Mouse (Mus musculus) forebrain, embryonic 11.5 days (tissue): ENCODE measurements at regions not wholly inside any gene's neighbourhood (a gene's known extent, or its start where the extent isn't known, plus 50 kb on each side); places are given as distances from the start of the nearest gene placed in this dataset.

ENCODE experiments used
- ATAC-seq: fragments of 200-750 bp; cut with Nextera tagmentation; replicated peaks from 2 replicates; pipeline ENCODE4 v1.8.0; 2017; ENCODE audit warnings: moderate TSS enrichment; ENCODE audit not compliant: low FRiP score
- DNase-seq: peaks from one replicate; pipeline ENCODE4 v3.0.0-alpha.2; 2017; ENCODE audit warnings: low spot score
- H3K27ac ChIP-seq: fragments of 300-500 bp; sonication (generic); 2 replicates; pipeline ENCODE4 v1.5.1; 2014; ENCODE audit warnings: low read depth, low read length
- H3K27me3 ChIP-seq: fragments of 300-500 bp; sonication (generic); 2 replicates; pipeline ENCODE4 v1.6.1; 2014; ENCODE audit warnings: mild to moderate bottlenecking, low read length, mixed read lengths; ENCODE audit not compliant: control insufficient read depth, insufficient read depth
- H3K36me3 ChIP-seq: fragments of 300-500 bp; sonication (generic); 2 replicates; pipeline ENCODE4 v1.6.1; 2014; ENCODE audit warnings: mild to moderate bottlenecking, low read length, moderate library complexity, mixed read lengths; ENCODE audit not compliant: control insufficient read depth, insufficient read depth
- H3K4me1 ChIP-seq: fragments of 300-500 bp; sonication (generic); replicated peaks from 2 replicates; pipeline ENCODE4 v1.6.1; 2014; ENCODE audit warnings: low read length, mixed read lengths; ENCODE audit not compliant: control insufficient read depth, insufficient read depth
- H3K4me2 ChIP-seq: fragments of 300-500 bp; sonication (generic); 2 replicates; pipeline ENCODE4 v1.6.1; 2014; ENCODE audit warnings: low read depth, mild to moderate bottlenecking, low read length, moderate library complexity, mixed read lengths; ENCODE audit not compliant: severe bottlenecking
- H3K4me3 ChIP-seq: fragments of 300-500 bp; sonication (generic); 2 replicates; pipeline ENCODE4 v1.5.1; 2014; ENCODE audit warnings: low read depth, low read length
- H3K9ac ChIP-seq: fragments of 300-500 bp; sonication (generic); 2 replicates; pipeline ENCODE4 v1.6.1; 2014; ENCODE audit warnings: low read length
- H3K9me3 ChIP-seq: fragments of 300-500 bp; sonication (generic); 2 replicates; pipeline ENCODE4 v1.6.1; 2016; ENCODE audit warnings: low read length, mixed read lengths; ENCODE audit not compliant: control insufficient read depth
- WGBS: fragments of 180-500 bp; shearing (Covaris S2); extraction: QIAGEN DNeasy Blood & Tissue Kit; methylation state at CpG from one replicate; pipeline ENCODE4 v1.1.7; 2014; 5-methylcytosine and 5-hydroxymethylcytosine counted together

DNA sequence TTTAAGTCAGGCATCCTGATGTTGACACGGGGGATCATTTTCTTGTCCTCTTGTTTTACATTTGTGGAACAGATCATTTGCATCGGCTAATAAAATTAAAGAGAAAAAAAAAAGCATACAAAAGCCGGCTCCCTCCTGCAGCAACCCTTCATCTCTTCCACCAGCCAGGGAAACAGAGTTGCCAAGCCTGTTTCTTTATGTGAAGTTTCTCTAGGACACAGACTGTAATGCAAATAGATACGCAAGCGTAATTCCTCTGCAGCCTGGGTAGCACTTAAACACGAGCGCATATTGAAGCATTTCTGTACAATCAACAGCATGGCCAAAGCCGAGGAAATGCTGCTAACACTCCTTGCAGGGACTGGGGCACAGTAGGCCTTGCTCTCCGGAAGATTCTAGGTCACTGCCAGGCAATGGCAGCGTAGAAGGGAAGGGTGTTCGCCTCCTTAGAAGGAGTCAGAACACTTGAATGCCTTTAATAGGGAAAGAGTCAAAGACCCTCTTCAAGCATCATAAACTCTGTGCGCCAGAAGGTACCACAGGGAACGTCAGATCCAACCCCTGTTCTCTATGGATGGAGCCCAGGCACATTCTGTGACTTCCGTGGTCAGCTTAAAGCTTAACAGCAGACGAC lies 425.3 kb upstream of the Smim15 start:
- Histone ChIP-seq H3K4me2 (no peak overlapping the region), H3K9me3 (no peaks in the 10 kb centered on the region), H3K27me3 (no peaks in the 10 kb centered on the region), H3K27ac (no peak overlapping the region), H3K36me3 (no peaks in the 10 kb centered on the region), H3K4me3 (no peak overlapping the region), H3K9ac (no peak overlapping the region), H3K4me1 (peaks cover 19% of the 10 kb centered on the region)
- WGBS, result 36% methylated on average over 15 of the region's 15 CpGs
- DNase-seq (no peak), ATAC-seq (peak; percentile 38; the same call in 1 of the 2 replicates)

DNA sequence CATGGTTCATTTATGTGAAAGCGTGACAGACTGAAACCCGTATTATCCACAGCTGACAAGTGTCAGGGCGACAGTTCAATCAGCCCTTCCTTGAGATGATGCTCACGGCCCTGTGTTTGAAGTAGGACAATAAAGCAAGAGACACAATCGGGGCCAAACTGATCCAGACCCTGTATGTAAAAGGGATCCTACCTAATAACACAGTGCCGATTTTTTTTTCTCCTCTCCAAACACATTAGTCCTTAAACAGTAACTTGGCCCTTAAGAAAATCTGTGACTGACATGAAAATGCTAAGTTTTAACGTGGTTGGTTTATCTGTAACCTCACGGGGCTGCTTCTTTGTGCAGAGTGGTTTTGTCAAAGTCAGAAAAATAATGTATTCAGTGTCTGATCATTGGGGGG lies 425.9 kb upstream of the Smim15 start:
- ATAC-seq, result no peak

DNA sequence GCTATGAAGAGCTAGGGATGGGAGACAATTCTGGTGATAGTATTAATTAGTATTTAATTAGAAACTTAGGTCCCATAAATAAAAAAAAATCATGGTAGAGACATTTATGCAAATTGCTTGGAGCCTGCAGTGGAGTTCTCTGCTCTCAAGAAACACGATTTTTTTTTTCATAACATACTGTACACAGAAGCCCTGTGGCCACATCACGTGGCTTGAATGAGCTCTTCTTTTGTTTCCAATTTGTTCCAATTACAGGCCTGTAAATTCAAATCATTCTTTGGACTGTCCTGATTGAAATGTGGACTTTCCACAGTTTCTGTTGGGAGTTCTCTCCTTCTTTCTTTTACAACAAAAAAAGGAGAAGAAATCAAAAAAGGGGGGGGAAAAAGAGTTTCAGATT lies 426.7 kb upstream of the Smim15 start:
- no peaks in the 10 kb centered on the region for H3K27me3 ChIP-seq
- H3K4me1 ChIP-seq, result peaks cover 19% of the 10 kb centered on the region
- no peak overlapping the region for H3K4me3 ChIP-seq
- H3K27ac ChIP-seq, result no peak overlapping the region
- no peak for DNase-seq
- ATAC-seq, result no peak; the same call in 1 of the 2 replicates
- no peak overlapping the region for H3K4me2 ChIP-seq
- H3K9ac ChIP-seq, result no peak overlapping the region
- no peaks in the 10 kb centered on the region for H3K36me3 ChIP-seq
- H3K9me3 ChIP-seq, result no peaks in the 10 kb centered on the region
- WGBS, result 48% methylated on average over 2 of the region's 2 CpGs

More for the DNA sequence above, 425.9 kb upstream of the Smim15 start:
- Histone ChIP-seq H3K9me3 (no peaks in the 10 kb centered on the region), H3K4me1 (peaks cover 19% of the 10 kb centered on the region), H3K27ac (no peak overlapping the region), H3K36me3 (no peaks in the 10 kb centered on the region), H3K4me2 (no peak overlapping the region), H3K27me3 (no peaks in the 10 kb centered on the region), H3K9ac (no peak overlapping the region), H3K4me3 (no peak overlapping the region)
- no peak for DNase-seq
- WGBS, result 22% methylated on average over 8 of the region's 8 CpGs

DNA sequence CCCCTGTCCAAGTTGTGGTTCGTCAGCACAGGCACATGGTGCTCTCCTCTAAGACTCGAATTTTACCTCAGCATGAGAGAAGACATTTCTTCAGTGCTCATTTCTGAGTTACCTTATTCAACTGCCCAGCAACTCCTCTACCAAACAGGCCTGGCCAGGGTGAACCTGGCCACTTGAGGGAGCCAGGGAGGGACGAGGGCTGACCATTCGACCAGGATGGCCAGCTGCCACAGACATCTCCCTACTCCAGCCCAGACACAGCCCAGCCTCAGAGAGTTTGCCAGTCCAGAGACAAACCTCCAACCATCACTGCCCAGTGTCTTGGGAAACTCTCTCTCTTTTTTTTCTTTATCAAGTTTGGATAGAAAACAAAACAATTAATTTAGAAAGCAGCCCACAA lies 427.5 kb upstream of the Smim15 start:
- Histone ChIP-seq H3K9me3 (no peaks in the 10 kb centered on the region), H3K27ac (no peak overlapping the region), H3K4me3 (no peak overlapping the region), H3K4me1 (peaks cover 19% of the 10 kb centered on the region), H3K9ac (no peak overlapping the region), H3K4me2 (no peak overlapping the region), H3K27me3 (no peaks in the 10 kb centered on the region), H3K36me3 (no peaks in the 10 kb centered on the region)
- ATAC-seq (no peak), DNase-seq (peak; percentile 39)
- 77% methylated on average over 4 of the region's 4 CpGs for WGBS

DNA sequence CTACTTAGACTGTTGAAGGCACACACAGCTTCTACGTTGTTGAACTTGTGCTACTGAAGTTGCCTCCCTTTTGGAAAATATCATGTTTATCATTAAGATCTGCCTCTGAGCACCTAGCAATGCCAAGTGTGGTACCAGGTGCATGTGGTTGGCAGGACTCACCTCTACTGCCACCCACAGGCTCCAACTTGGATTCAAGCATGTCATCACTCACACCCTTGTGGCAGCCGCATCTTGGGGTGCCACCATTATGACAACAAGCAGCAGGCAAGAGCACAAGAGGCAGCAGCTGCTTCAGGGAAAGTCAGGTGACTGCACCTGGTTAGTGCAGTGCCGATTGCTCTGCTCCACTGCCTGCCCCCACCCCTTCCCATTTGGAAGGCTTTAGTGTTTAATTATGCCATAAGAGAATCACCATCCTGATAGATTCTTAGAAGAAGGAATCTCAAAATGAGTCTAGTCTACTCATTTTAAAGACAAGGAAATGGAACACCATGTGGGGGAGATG lies 435.2 kb upstream of the Smim15 start:
- Histone ChIP-seq H3K4me2 (no peak overlapping the region), H3K4me1 (no peaks in the 10 kb centered on the region), H3K9me3 (no peaks in the 10 kb centered on the region), H3K36me3 (no peaks in the 10 kb centered on the region), H3K27ac (no peak overlapping the region), H3K9ac (no peak overlapping the region), H3K4me3 (no peak overlapping the region), H3K27me3 (no peaks in the 10 kb centered on the region)
- ATAC-seq, result no peak
- WGBS, result 81% methylated on average over 3 of the region's 3 CpGs
- no peak for DNase-seq

DNA sequence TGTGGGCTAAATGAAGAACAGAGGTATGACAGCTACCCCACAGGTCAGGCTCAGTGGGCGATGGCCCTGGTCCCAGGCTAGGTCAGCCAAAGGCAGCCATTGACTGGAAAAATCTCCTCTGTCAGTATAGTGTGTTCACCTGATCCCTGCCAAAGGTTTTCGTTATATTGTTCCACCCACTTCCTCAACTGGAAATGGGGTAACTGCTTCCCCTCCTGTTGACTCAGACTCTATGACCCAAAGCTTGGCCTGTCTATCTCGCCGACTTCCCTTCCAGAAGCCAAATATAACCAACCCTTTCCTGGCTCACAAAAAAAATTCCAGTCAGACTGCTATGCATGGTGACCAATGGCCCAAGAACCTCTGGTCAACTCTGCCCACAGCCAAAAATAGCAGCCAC lies 437.0 kb upstream of the Smim15 start:
- Histone ChIP-seq H3K4me2 (no peak overlapping the region), H3K9ac (no peak overlapping the region), H3K36me3 (no peaks in the 10 kb centered on the region), H3K4me1 (no peaks in the 10 kb centered on the region), H3K27ac (no peak overlapping the region), H3K27me3 (no peaks in the 10 kb centered on the region), H3K9me3 (no peaks in the 10 kb centered on the region), H3K4me3 (no peak overlapping the region)
- DNase-seq (no peak), ATAC-seq (no peak)
- WGBS, result 85% methylated on average over 4 of the region's 4 CpGs

DNA sequence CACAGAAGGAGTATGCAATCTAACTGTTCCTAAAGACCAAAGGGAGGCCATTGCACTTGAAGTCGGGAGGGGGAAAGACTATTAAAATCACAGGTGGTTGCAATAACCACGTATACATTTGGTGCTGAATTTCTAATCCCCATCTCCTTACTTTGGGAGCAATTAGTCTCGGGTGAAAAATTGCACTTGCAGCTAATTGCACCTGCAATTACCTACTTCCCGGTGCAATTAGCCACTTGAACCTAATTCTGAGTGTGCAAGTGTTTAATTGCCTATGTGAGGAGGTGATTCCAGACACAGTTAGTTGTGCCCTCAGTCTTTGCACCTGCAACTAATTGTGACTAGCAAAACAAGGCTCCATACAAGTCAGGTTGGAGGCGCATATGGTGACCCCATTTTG lies 442.1 kb upstream of the Smim15 start:
- Histone ChIP-seq H3K9me3 (no peaks in the 10 kb centered on the region), H3K4me3 (no peak overlapping the region), H3K9ac (no peak overlapping the region), H3K4me1 (peaks cover 4% of the 10 kb centered on the region; the same call in 1 of the 2 replicates), H3K27ac (no peak overlapping the region), H3K4me2 (no peak overlapping the region), H3K36me3 (no peaks in the 10 kb centered on the region), H3K27me3 (no peaks in the 10 kb centered on the region)
- ATAC-seq (peak; percentile 35; the same call in 1 of the 2 replicates), DNase-seq (no peak)
- 55% methylated on average over 5 of the region's 5 CpGs for WGBS

DNA sequence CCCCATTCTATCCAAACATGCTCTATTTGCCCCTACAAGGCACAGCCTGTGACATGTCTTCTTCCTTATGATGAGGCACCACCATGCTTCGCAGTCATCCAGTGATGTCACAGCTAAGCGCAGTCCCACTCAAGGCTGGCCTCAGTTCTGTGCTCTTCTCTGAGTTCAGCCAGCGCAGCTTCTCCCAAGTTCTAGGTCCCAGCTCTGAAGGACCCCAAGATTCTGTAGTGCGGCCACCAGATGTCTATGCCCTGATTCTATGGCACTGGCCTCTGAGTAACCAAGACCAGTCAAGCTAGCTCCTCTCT lies 443.2 kb upstream of the Smim15 start:
- H3K36me3 ChIP-seq, result no peaks in the 10 kb centered on the region
- no peak overlapping the region for H3K27ac ChIP-seq
- no peak overlapping the region for H3K9ac ChIP-seq
- H3K4me3 ChIP-seq, result no peak overlapping the region
- H3K4me2 ChIP-seq, result no peak overlapping the region
- H3K9me3 ChIP-seq, result no peaks in the 10 kb centered on the region
- peaks cover 4% of the 10 kb centered on the region; the same call in 1 of the 2 replicates for H3K4me1 ChIP-seq
- WGBS, result 87% methylated on average over 4 of the region's 4 CpGs
- ATAC-seq (peak; percentile 10; the same call in 1 of the 2 replicates), DNase-seq (no peak)
- no peaks in the 10 kb centered on the region for H3K27me3 ChIP-seq
